Mouse (Mus musculus): ENCODE results near the gene 9430015G10Rik.
"Not testable (repeated sequence)": the region's sequence is repeated elsewhere in the genome, so short reads cannot be mapped to it uniquely, and the experiment has no call there.

Gene 9430015G10Rik

GRCm38 (mm10) chr4:156097770-156098366 is 11.9 kb upstream of the 9430015G10Rik start:
- DNase-seq (ENCODE audit: low spot score) = no peak

GRCm38 (mm10) chr4:156099427-156099826 is 10.4 kb upstream of the 9430015G10Rik start:
- no peak for DNase-seq (ENCODE audit: low spot score)

GRCm38 (mm10) chr4:156100501-156100900 is 9.3 kb upstream of the 9430015G10Rik start:
- no peak for DNase-seq (ENCODE audit: low spot score)

GRCm38 (mm10) chr4:156101481-156101903 is 8.3 kb upstream of the 9430015G10Rik start:
- DNase-seq (ENCODE audit: low spot score) = no peak

GRCm38 (mm10) chr4:156103342-156103741 is 6.4 kb upstream of the 9430015G10Rik start:
- no peak for DNase-seq (ENCODE audit: low spot score)

GRCm38 (mm10) chr4:156108606-156109546 is 906 bp upstream of the 9430015G10Rik start:
- DNase-seq (ENCODE audit: low spot score) = peak; percentile 6

GRCm38 (mm10) chr4:156124077-156124476 is 14.3 kb downstream of the 9430015G10Rik start:
- DNase-seq (ENCODE audit: low spot score) = no peak

- no peak for DNase-seq (ENCODE audit: low spot score)
Observed at GRCm38 (mm10) chr4:156125393-156125792, 15.6 kb downstream of the 9430015G10Rik start.

- DNase-seq (ENCODE audit: low spot score) = no peak
Observed at GRCm38 (mm10) chr4:156126841-156127240, 17.1 kb downstream of the 9430015G10Rik start.

- DNase-seq (ENCODE audit: low spot score) = no peak
Observed at GRCm38 (mm10) chr4:156128746-156129145, 19.0 kb downstream of the 9430015G10Rik start.

- DNase-seq (ENCODE audit: low spot score) = no peak
Observed at GRCm38 (mm10) chr4:156130436-156130835, 20.7 kb downstream of the 9430015G10Rik start, which contains the start of gene Rnf223. TSS of gene Rnf223 (plus strand) at chr4:156130513.

- no peak for DNase-seq (ENCODE audit: low spot score)
Observed at GRCm38 (mm10) chr4:156130940-156131339, 21.2 kb downstream of the 9430015G10Rik start.

- DNase-seq (ENCODE audit: low spot score) = no peak
Observed at GRCm38 (mm10) chr4:156133334-156133733, 23.6 kb downstream of the 9430015G10Rik start.

GRCm38 (mm10) chr4:156133943-156134605 is 24.3 kb downstream of the 9430015G10Rik start:
- no peak for DNase-seq (ENCODE audit: low spot score)

GRCm38 (mm10) chr4:156135112-156135511 is 25.3 kb downstream of the 9430015G10Rik start:
- no peak for DNase-seq (ENCODE audit: low spot score)

GRCm38 (mm10) chr4:156135801-156136200 is 26.0 kb downstream of the 9430015G10Rik start:
- no peak for DNase-seq (ENCODE audit: low spot score)

GRCm38 (mm10) chr4:156136285-156137100 is 26.7 kb downstream of the 9430015G10Rik start:
- no peak for DNase-seq (ENCODE audit: low spot score)

- DNase-seq (ENCODE audit: low spot score) = not testable (repeated sequence)
Observed at GRCm38 (mm10) chr4:156150887-156151286, 41.1 kb downstream of the 9430015G10Rik start.

- DNase-seq (ENCODE audit: low spot score) = no peak
Observed at GRCm38 (mm10) chr4:156154771-156155170, 45.0 kb downstream of the 9430015G10Rik start.

- DNase-seq (ENCODE audit: low spot score) = peak; percentile 8
Observed at GRCm38 (mm10) chr4:156166477-156166876, 56.7 kb downstream of the 9430015G10Rik start.

GRCm38 (mm10) chr4:156168611-156169010 is 58.8 kb downstream of the 9430015G10Rik start:
- no peak for DNase-seq (ENCODE audit: low spot score)

GRCm38 (mm10) chr4:156169129-156169528 is 59.3 kb downstream of the 9430015G10Rik start:
- DNase-seq (ENCODE audit: low spot score) = no peak

Data from T-cell, adult 2 months (primary cell).